Mouse (Mus musculus) liver, embryonic 12.5 days (tissue): Measurements from ENCODE around the gene Ctnnd2. TPM values are rescaled to one million over a fixed set of nuclear protein-coding genes. Genes with fewer than 3 reads are reported as not detected.

Source experiments
- ATAC-seq: fragments of 200-750 bp; cut with Nextera tagmentation; 2 replicates; pipeline ENCODE4 v1.8.0; 2017; ENCODE audit warnings: moderate number of reproducible peaks, mild to moderate bottlenecking, moderate library complexity
- H3K27ac ChIP-seq: fragments of 300-500 bp; sonication (generic); 2 replicates; pipeline ENCODE4 v1.5.1; 2016; ENCODE audit warnings: mild to moderate bottlenecking
- H3K27me3 ChIP-seq: fragments of 300-500 bp; sonication (generic); replicated peaks from 2 replicates; pipeline ENCODE4 v1.6.1; 2016; ENCODE audit warnings: mild to moderate bottlenecking, moderate library complexity
- H3K36me3 ChIP-seq: fragments of 300-500 bp; sonication (generic); 2 replicates; pipeline ENCODE4 v1.6.1; 2016; ENCODE audit warnings: mild to moderate bottlenecking, moderate library complexity
- H3K4me1 ChIP-seq: fragments of 300-500 bp; sonication (generic); 2 replicates; pipeline ENCODE4 v1.6.1; 2016
- H3K4me2 ChIP-seq: fragments of 300-500 bp; sonication (generic); 2 replicates; pipeline ENCODE4 v1.6.1; 2016; ENCODE audit warnings: mild to moderate bottlenecking, moderate library complexity
- H3K4me3 ChIP-seq: fragments of 300-500 bp; sonication (generic); 2 replicates; pipeline ENCODE4 v1.5.1; 2016; ENCODE audit warnings: mild to moderate bottlenecking, moderate library complexity
- H3K9ac ChIP-seq: fragments of 300-500 bp; sonication (generic); 2 replicates; pipeline ENCODE4 v1.6.1; 2016; ENCODE audit warnings: mild to moderate bottlenecking, moderate library complexity
- H3K9me3 ChIP-seq: fragments of 300-500 bp; sonication (generic); replicated peaks from 2 replicates; pipeline ENCODE4 v1.6.1; 2016; ENCODE audit warnings: mild to moderate bottlenecking, moderate library complexity
- WGBS: fragments of 180-500 bp; shearing (Covaris S2); methylation state at CpG from one replicate; pipeline ENCODE4 v1.1.7; 2016; ENCODE audit not compliant: insufficient replicate concordance; 5-methylcytosine and 5-hydroxymethylcytosine counted together
- polyA plus RNA-seq: library from polyadenylated mRNA; unstranded; fragments of >200 nt; fragmentation: Nextera tagmentation; extraction: Ambion mirVana; gene quantifications from 2 replicates; pipeline ENCODE4 v1.2.1, GENCODE M21; 2016

Ctnnd2 gene
- polyA plus RNA-seq, 1 experiment from 2014 or later, result 0.35 TPM

DNA sequence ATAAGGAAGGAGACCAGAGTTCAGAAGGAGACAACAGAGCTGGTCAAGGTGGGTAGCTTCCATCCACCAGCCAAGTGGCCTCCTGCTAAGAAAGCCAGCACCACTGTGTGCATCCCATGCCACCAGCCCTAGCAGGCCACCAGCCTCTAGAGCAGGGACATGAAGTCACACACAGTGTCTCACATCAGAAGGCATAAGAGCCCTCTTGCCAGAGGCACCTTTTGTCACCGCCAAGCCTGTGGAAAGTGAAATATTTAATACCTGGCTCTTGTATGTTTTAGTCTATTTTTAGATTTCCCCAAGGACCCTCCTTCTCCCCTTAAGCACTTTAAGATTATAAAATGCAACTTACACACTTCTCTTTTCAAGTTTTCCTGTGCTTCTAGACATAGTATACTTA, 802.0 kb downstream of the Ctnnd2 start:
- 67% methylated on average over 1 of the region's 1 CpGs for WGBS
- Histone ChIP-seq H3K27ac (no peak overlapping the region), H3K9me3 (no peaks in the 10 kb centered on the region), H3K4me2 (no peak overlapping the region), H3K9ac (no peak overlapping the region), H3K4me3 (no peak overlapping the region), H3K4me1 (no peaks in the 10 kb centered on the region), H3K36me3 (no peaks in the 10 kb centered on the region), H3K27me3 (no peaks in the 10 kb centered on the region)
- no peak for ATAC-seq

DNA sequence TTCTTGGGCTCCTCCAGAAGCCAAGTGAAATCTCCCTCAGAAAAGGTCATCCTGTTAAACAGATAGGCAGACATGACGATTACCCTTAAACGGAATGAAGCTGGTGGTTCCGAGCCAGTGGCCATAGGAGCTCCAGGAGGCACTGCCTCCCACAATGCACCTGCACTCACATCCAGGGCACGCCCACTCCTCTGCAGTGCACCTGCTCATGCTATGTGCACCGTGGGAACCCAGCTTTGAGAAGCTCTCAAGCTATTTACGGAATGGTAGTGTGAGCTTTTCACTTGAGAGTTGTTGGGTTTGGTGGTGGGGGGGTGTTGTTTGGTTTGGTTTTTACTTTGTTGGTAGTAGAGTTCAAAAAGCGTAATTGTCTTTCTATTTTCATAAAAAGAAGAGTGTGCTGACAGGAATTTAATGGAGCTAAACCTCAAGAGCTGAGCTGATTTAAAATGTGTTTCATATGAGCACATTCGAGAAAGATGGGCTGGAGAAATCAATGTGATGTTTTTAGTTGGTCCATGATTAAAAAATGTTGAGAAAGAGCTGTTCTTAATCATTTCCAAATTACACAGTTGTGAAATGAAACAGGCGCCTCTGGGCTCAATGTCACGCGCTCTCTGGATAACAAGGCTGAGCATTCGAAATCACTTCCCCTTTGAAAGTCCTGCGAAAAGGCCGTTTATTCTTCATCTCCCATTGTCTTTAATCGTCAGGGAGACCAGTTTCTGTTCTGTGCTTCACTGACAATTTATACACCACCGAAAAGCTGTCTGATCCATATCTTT, 802.8 kb downstream of the Ctnnd2 start:
- Histone ChIP-seq H3K36me3 (no peaks in the 10 kb centered on the region), H3K4me3 (no peak overlapping the region), H3K4me2 (no peak overlapping the region), H3K9me3 (no peaks in the 10 kb centered on the region), H3K27ac (no peak overlapping the region), H3K27me3 (no peaks in the 10 kb centered on the region), H3K4me1 (no peaks in the 10 kb centered on the region), H3K9ac (no peak overlapping the region)
- 72% methylated on average over 16 of the region's 16 CpGs for WGBS
- ATAC-seq, result no peak

- H3K4me3 ChIP-seq, result no peak overlapping the region
- no peak overlapping the region for H3K27ac ChIP-seq
- no peaks in the 10 kb centered on the region for H3K9me3 ChIP-seq
- no peaks in the 10 kb centered on the region for H3K27me3 ChIP-seq
- no peak overlapping the region for H3K9ac ChIP-seq
- no peak overlapping the region for H3K4me2 ChIP-seq
- 76% methylated on average over 11 of the region's 11 CpGs for WGBS
- no peaks in the 10 kb centered on the region for H3K4me1 ChIP-seq
- ATAC-seq, result no peak
- H3K36me3 ChIP-seq, result no peaks in the 10 kb centered on the region
These were observed 804.9 kb downstream of the Ctnnd2 start for GRCm38 (mm10) chr15:30977166-30977740.

DNA sequence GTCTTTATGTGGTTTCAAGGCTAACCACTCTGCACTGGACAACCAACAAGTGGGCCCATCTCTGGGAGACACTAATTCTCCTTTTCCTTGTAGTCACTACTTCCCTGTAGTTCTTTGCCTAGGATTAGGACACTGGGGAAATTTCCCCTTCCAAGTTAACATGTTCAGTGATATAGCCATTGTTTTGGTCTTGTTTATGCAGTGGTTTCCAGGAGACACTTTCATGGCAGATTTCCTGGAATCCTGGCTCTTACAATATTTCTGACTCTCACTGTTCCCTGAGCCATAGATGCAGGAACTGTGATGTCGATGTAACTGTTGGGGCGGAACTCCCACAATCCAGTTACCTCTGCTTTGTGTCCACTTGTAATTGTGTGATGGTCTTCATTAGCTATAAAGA, 814.5 kb downstream of the Ctnnd2 start:
- Histone ChIP-seq H3K36me3 (no peaks in the 10 kb centered on the region), H3K27me3 (no peaks in the 10 kb centered on the region), H3K27ac (no peak overlapping the region), H3K4me2 (no peak overlapping the region), H3K4me3 (no peak overlapping the region), H3K4me1 (no peaks in the 10 kb centered on the region), H3K9ac (no peak overlapping the region), H3K9me3 (no peaks in the 10 kb centered on the region)
- ATAC-seq, result no peak
- 83% methylated on average over 2 of the region's 2 CpGs for WGBS

DNA sequence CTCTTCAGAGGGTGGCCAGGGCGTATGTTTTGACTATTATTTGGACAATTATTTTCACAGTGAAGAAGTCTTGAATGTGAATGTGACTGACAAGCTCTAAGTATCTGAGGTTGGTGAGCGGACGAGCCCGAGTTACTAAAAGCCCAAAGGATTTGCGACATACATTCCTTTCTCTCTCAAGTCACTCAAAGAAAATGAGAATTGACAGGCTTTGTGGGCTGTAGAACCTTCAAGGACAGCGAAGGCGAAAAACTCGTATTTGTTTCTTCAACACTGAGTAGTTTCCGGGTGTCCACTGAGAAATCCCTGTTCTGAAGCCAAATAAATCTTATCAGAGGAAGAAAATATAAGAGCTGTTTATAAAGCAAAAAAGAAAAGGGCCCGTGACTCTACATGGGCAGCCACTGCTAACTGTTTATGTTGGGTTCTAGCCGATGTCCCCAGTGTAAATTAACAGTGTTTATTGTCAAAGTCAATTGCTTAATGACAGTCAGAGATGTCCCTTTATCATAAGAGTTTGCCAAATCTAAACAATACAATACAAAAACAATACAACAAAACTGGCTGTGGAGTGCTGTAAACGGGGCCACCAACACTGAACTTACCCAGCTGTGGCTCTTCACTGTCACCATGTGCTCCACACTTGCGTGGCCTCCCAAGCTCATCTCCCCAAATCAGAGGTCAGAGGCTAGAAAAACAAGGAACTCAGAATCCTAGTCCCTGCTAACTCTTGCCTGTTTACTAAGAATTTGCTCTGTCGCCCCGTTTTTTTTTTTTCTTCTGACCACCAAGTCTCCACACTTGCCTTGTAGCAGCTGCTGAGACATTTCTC, 818.2 kb downstream of the Ctnnd2 start:
- H3K27ac ChIP-seq, result no peak overlapping the region
- no peaks in the 10 kb centered on the region for H3K4me1 ChIP-seq
- H3K4me2 ChIP-seq, result no peak overlapping the region
- no peak overlapping the region for H3K9ac ChIP-seq
- H3K9me3 ChIP-seq, result no peaks in the 10 kb centered on the region
- H3K4me3 ChIP-seq, result no peak overlapping the region
- WGBS, result 72% methylated on average over 15 of the region's 15 CpGs
- no peak for ATAC-seq
- no peaks in the 10 kb centered on the region for H3K36me3 ChIP-seq
- H3K27me3 ChIP-seq, result no peaks in the 10 kb centered on the region

DNA sequence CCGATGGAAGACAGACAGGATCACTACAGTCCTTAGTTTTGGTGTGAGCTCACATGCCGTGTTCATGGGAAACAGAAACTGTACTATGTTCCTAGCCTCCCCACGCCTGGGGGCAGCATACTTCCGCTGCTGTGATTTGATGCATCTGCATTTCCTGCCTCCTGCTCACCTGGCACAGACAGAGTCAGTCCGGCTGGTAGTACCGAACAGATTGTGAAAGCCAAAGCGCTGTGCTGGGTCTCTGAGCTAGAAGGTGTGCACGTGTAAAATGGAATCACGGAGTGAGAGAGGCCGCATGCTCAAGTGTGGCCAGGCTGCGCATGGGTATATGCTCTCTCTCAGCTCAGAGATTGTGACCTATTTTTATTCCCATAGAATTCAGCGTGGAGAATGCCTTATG, 820.0 kb downstream of the Ctnnd2 start:
- Histone ChIP-seq H3K4me3 (no peak overlapping the region), H3K36me3 (no peaks in the 10 kb centered on the region), H3K27ac (no peak overlapping the region), H3K4me1 (no peaks in the 10 kb centered on the region), H3K27me3 (no peaks in the 10 kb centered on the region), H3K9ac (no peak overlapping the region), H3K4me2 (no peak overlapping the region), H3K9me3 (no peaks in the 10 kb centered on the region)
- 83% methylated on average over 12 of the region's 12 CpGs for WGBS
- ATAC-seq, result no peak

DNA sequence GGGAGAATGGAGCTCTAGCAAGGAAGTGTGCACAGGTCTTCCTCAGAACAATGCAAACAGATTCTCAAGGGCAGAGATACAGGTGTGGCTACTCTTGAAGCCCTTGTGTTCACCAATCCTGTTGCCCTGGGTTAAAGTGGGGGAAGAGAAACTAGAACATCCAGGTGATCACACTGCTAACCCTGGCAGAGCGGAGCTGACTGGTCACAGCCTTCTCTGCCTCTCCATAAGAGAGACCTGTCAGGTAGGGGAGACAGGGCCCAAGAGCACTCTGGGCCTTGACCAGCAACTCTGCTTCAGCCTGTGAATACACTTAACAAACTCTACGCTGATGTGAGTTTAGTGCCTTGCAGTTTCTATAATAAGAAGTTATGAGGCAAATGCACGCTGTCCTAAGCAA, 820.5 kb downstream of the Ctnnd2 start:
- no peaks in the 10 kb centered on the region for H3K4me1 ChIP-seq
- no peak overlapping the region for H3K4me2 ChIP-seq
- ATAC-seq, result no peak
- H3K9ac ChIP-seq, result no peak overlapping the region
- H3K36me3 ChIP-seq, result no peaks in the 10 kb centered on the region
- no peak overlapping the region for H3K4me3 ChIP-seq
- no peaks in the 10 kb centered on the region for H3K9me3 ChIP-seq
- no peaks in the 10 kb centered on the region for H3K27me3 ChIP-seq
- no peak overlapping the region for H3K27ac ChIP-seq
- 75% methylated on average over 3 of the region's 3 CpGs for WGBS

DNA sequence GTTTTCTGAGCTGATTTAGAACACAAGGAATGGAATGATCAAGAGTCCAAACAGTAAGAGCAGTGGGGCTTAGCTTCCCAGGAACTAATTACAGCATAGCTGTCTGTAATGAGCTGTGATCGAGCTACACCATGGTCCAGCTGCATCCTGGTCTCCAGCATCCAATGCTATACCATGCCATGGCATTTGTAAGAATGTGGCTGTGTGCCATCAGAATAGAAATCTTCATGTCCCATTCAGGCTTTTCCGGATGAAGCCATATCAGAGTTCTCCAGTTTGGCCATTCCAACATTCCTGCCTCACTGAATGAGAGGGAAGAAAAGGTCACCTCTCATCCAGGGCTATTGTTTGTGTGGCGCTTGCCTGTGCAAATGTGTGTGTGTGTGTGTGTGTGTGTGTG, 823.0 kb downstream of the Ctnnd2 start:
- Histone ChIP-seq H3K4me1 (no peaks in the 10 kb centered on the region), H3K27me3 (no peaks in the 10 kb centered on the region), H3K9ac (no peak overlapping the region), H3K27ac (no peak overlapping the region), H3K9me3 (no peaks in the 10 kb centered on the region), H3K36me3 (no peaks in the 10 kb centered on the region), H3K4me3 (no peak overlapping the region), H3K4me2 (no peak overlapping the region)
- WGBS, result 61% methylated on average over 3 of the region's 3 CpGs
- ATAC-seq, result no peak

GRCm38 (mm10) chr15:31004468-31004867, 832.1 kb downstream of the Ctnnd2 start:
- ATAC-seq, result no peak
- H3K27ac ChIP-seq, result no peak overlapping the region

DNA sequence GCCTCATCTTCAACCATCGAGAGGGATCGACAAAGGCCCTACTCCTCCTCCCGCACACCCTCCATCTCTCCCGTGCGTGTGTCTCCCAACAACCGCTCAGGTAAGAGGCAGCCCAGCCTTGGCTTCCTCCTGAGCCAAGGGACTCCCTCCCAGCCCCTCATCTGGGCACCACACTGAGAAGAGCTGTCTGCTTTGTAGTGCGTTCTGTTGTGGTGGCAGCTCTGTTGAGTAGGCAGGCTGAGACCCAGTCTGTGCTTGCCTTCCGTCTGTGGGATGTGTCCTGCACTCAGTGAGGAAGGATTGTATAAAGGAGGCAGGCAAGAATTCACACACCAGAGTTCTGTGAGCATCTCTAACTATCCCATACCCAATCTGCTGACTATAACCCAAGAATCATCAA, 832.6 kb downstream of the Ctnnd2 start:
- Histone ChIP-seq H3K27me3 (no peaks in the 10 kb centered on the region), H3K9ac (no peak overlapping the region), H3K27ac (no peak overlapping the region), H3K4me3 (no peak overlapping the region), H3K4me1 (no peaks in the 10 kb centered on the region), H3K9me3 (no peaks in the 10 kb centered on the region; the same call in 1 of the 2 replicates), H3K4me2 (no peak overlapping the region), H3K36me3 (no peaks in the 10 kb centered on the region)
- 69% methylated on average over 8 of the region's 8 CpGs for WGBS
- no peak for ATAC-seq

More at GRCm38 (mm10) chr15:31004468-31004867, 832.1 kb downstream of the Ctnnd2 start:
- H3K36me3 ChIP-seq, result no peaks in the 10 kb centered on the region
- H3K4me1 ChIP-seq, result no peaks in the 10 kb centered on the region
- H3K9ac ChIP-seq, result no peak overlapping the region
- 79% methylated on average over 5 of the region's 5 CpGs for WGBS
- no peaks in the 10 kb centered on the region for H3K27me3 ChIP-seq
- no peak overlapping the region for H3K4me3 ChIP-seq
- H3K4me2 ChIP-seq, result no peak overlapping the region
- H3K9me3 ChIP-seq, result no peaks in the 10 kb centered on the region; the same call in 1 of the 2 replicates

- Histone ChIP-seq H3K4me2 (no peak overlapping the region), H3K9ac (no peak overlapping the region), H3K27me3 (no peaks in the 10 kb centered on the region), H3K27ac (no peak overlapping the region), H3K4me3 (no peak overlapping the region), H3K4me1 (no peaks in the 10 kb centered on the region), H3K36me3 (no peaks in the 10 kb centered on the region), H3K9me3 (no peaks in the 10 kb centered on the region; the same call in 1 of the 2 replicates)
- ATAC-seq, result no peak
- 73% methylated on average over 8 of the region's 8 CpGs for WGBS
These were observed 833.8 kb downstream of the Ctnnd2 start for GRCm38 (mm10) chr15:31006050-31006824.
